Mouse (Mus musculus): ENCODE results near the gene Pts. TPM values are rescaled to one million over a fixed set of nuclear protein-coding genes. Genes with fewer than 3 reads are reported as not detected.

The Pts gene
- polyA plus RNA-seq, 1 experiment from 2014 or later, result 91.8 TPM

DNA sequence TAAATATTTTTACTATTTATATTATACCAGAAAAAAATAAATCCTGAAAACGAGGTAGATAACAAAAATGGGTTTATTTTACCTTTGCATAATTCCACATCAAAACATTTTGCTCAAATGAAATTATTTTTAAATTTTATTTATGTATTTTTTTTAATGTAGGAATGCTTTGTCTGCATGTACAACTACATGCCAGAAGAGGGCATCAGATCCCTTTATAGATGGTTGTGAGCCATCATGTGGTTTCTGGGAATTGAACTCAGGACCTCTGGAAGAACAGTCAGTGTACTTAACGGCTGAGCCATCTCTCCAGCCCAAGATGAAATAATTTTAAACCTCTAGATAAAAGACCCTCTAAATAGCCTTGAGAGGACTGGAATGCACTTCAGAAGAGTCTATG, 7.0 kb downstream of the Pts start:
- no peak overlapping the region for H3K4me3 ChIP-seq (replicated peaks; ENCODE audit: low read length)
- H3K9me3 ChIP-seq (replicated peaks; ENCODE audit: control insufficient read depth, low read length), result no peaks in the 10 kb centered on the region
- H3K27me3 ChIP-seq (ENCODE audit: control insufficient read depth, insufficient read depth, low read length), result no peaks in the 10 kb centered on the region
- ATAC-seq (ENCODE audit: insufficient read depth, low FRiP score), result no peak
- H3K4me1 ChIP-seq (ENCODE audit: control insufficient read depth, insufficient read depth, low read length), result no peaks in the 10 kb centered on the region
- H3K36me3 ChIP-seq (ENCODE audit: control insufficient read depth, insufficient read depth, low read length), result no peaks in the 10 kb centered on the region
- H3K9ac ChIP-seq (ENCODE audit: low read length), result no peak overlapping the region
- WGBS, result 50% methylated on average over 2 of the region's 2 CpGs
- no peak overlapping the region for H3K27ac ChIP-seq (ENCODE audit: low read length)
- H3K4me2 ChIP-seq (ENCODE audit: low read depth, low read length), result no peak overlapping the region

- Histone ChIP-seq H3K27me3 (ENCODE audit: control insufficient read depth, insufficient read depth, low read length) (no peaks in the 10 kb centered on the region), H3K4me1 (ENCODE audit: control insufficient read depth, insufficient read depth, low read length) (no peaks in the 10 kb centered on the region), H3K9ac (ENCODE audit: low read length) (no peak overlapping the region), H3K36me3 (ENCODE audit: control insufficient read depth, insufficient read depth, low read length) (no peaks in the 10 kb centered on the region), H3K27ac (ENCODE audit: low read length) (no peak overlapping the region), H3K4me2 (ENCODE audit: low read depth, low read length) (no peak overlapping the region), H3K9me3 (replicated peaks; ENCODE audit: control insufficient read depth, low read length) (no peaks in the 10 kb centered on the region), H3K4me3 (replicated peaks; ENCODE audit: low read length) (no peak overlapping the region)
- ATAC-seq (ENCODE audit: insufficient read depth, low FRiP score), result no peak
- WGBS, result 82% methylated on average over 6 of the region's 6 CpGs
Measured at GRCm38 (mm10) chr9:50520748-50521147, 7.8 kb downstream of the Pts start.

DNA sequence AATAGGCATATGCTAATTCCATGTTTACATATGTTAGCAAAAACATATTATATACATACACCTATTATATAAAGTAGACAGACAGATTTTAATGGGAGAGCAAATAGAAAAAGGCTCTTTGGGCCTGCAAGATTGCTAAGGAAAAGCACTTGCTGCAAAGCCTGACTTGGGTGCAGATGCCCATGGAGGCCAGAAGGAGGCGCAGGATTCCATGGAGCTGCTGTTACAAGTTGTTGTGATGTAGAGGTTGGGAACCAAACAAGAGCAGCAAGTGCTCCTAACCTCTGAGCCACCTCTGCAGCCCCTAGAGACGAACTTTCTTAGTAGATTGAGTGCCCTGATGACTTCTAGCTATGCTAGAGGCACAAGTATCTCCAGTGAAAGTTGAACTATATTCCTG, 9.7 kb downstream of the Pts start:
- ATAC-seq (ENCODE audit: insufficient read depth, low FRiP score), result no peak
- no peaks in the 10 kb centered on the region for H3K9me3 ChIP-seq (replicated peaks; ENCODE audit: control insufficient read depth, low read length)
- H3K4me2 ChIP-seq (ENCODE audit: low read depth, low read length), result no peak overlapping the region
- WGBS, result 31% methylated on average over 2 of the region's 2 CpGs
- H3K4me1 ChIP-seq (ENCODE audit: control insufficient read depth, insufficient read depth, low read length), result no peaks in the 10 kb centered on the region
- H3K9ac ChIP-seq (ENCODE audit: low read length), result no peak overlapping the region
- H3K36me3 ChIP-seq (ENCODE audit: control insufficient read depth, insufficient read depth, low read length), result no peaks in the 10 kb centered on the region
- no peak overlapping the region for H3K4me3 ChIP-seq (replicated peaks; ENCODE audit: low read length)
- H3K27me3 ChIP-seq (ENCODE audit: control insufficient read depth, insufficient read depth, low read length), result no peaks in the 10 kb centered on the region
- no peak overlapping the region for H3K27ac ChIP-seq (ENCODE audit: low read length)

DNA sequence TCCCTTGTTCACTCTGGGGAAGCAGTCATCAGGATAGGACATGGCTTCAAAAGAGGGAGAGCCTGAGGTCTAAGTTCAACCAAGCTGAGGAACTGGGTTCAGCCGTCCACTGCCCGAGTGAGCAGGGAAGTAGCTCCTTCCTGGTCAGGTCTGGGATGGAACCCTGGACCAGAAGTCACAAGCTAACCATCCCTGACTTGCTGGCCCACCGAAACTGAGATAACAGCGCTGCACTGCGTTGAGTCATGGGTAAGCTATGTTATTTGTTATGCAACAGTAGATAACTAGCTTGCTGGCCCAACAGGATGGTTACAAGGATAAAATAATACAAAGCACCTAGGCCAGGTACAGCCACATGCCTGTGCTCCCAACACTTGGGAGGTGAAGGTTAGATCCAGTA, 13.1 kb downstream of the Pts start:
- Histone ChIP-seq H3K4me1 (ENCODE audit: control insufficient read depth, insufficient read depth, low read length) (no peaks in the 10 kb centered on the region), H3K27ac (ENCODE audit: low read length) (no peak overlapping the region), H3K9ac (ENCODE audit: low read length) (no peak overlapping the region), H3K36me3 (ENCODE audit: control insufficient read depth, insufficient read depth, low read length) (no peaks in the 10 kb centered on the region), H3K4me2 (ENCODE audit: low read depth, low read length) (no peak overlapping the region), H3K27me3 (ENCODE audit: control insufficient read depth, insufficient read depth, low read length) (no peaks in the 10 kb centered on the region), H3K4me3 (replicated peaks; ENCODE audit: low read length) (no peak overlapping the region), H3K9me3 (replicated peaks; ENCODE audit: control insufficient read depth, low read length) (no peaks in the 10 kb centered on the region)
- WGBS, result 75% methylated on average over 5 of the region's 5 CpGs
- no peak for ATAC-seq (ENCODE audit: insufficient read depth, low FRiP score)

DNA sequence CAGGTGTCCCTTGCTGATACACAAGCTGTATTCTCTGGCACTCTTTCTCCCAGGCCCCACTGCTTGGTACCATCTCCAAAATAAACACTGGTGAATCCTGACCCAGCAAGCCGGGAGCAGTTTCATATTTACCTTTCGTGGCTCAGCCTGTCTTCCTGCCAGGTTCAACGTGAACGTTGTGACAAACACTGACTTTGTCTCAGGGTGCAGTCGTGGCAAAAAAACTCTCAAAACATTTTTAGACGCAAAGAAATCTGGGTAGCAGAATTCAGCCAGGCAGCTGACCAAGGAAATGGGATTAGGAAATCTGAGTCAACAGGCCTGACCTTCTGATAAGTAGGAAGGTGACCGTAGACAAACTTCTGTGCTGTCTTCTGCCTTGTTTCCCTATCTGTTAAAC, 21.0 kb downstream of the Pts start:
- no peak overlapping the region for H3K9ac ChIP-seq (ENCODE audit: low read length)
- no peaks in the 10 kb centered on the region for H3K9me3 ChIP-seq (replicated peaks; ENCODE audit: control insufficient read depth, low read length)
- H3K27me3 ChIP-seq (ENCODE audit: control insufficient read depth, insufficient read depth, low read length), result no peaks in the 10 kb centered on the region
- no peak overlapping the region for H3K4me2 ChIP-seq (ENCODE audit: low read depth, low read length)
- no peak overlapping the region for H3K4me3 ChIP-seq (replicated peaks; ENCODE audit: low read length)
- no peaks in the 10 kb centered on the region for H3K36me3 ChIP-seq (ENCODE audit: control insufficient read depth, insufficient read depth, low read length)
- ATAC-seq (ENCODE audit: insufficient read depth, low FRiP score), result no peak
- WGBS, result 38% methylated on average over 7 of the region's 7 CpGs
- no peak overlapping the region for H3K27ac ChIP-seq (ENCODE audit: low read length)
- H3K4me1 ChIP-seq (ENCODE audit: control insufficient read depth, insufficient read depth, low read length), result peaks cover 2% of the 10 kb centered on the region; the same call in 1 of the 2 replicates

DNA sequence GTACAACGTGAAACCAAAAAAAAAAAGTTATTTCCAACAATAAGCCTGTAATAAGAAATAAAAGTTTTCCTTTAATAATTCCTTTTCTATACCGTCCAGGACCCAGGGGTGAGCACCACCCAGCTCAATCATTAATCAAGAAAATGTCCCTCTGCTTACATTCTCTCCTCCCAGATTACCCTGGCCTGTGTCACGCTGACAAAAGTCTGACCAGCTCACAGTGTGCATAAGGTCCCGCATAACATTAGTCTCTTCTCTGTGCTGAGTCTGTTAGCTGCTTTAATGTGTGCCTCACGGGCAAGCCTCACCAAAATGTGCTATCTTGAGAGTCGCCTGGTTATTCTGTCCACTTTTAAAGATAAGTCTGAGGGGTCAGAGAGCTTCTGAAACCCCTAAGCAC, 23.1 kb downstream of the Pts start:
- H3K27ac ChIP-seq (ENCODE audit: low read length), result no peak overlapping the region

GRCm38 (mm10) chr9:50502949-50503348, 25.6 kb downstream of the Pts start:
- Histone ChIP-seq H3K9ac (ENCODE audit: low read length) (no peak overlapping the region), H3K4me2 (ENCODE audit: low read depth, low read length) (no peak overlapping the region), H3K27me3 (ENCODE audit: control insufficient read depth, insufficient read depth, low read length) (no peaks in the 10 kb centered on the region), H3K9me3 (replicated peaks; ENCODE audit: control insufficient read depth, low read length) (no peaks in the 10 kb centered on the region), H3K4me3 (replicated peaks; ENCODE audit: low read length) (no peak overlapping the region), H3K4me1 (ENCODE audit: control insufficient read depth, insufficient read depth, low read length) (peaks cover 6% of the 10 kb centered on the region; the same call in 1 of the 2 replicates), H3K36me3 (ENCODE audit: control insufficient read depth, insufficient read depth, low read length) (no peaks in the 10 kb centered on the region), H3K27ac (ENCODE audit: low read length) (no peak overlapping the region)
- 84% methylated on average over 3 of the region's 3 CpGs for WGBS
- no peak for ATAC-seq (ENCODE audit: insufficient read depth, low FRiP score)

More for the DNA sequence above, 23.1 kb downstream of the Pts start:
- Histone ChIP-seq H3K9ac (ENCODE audit: low read length) (peak overlapping the region; percentile 4; the same call in 1 of the 2 replicates), H3K4me3 (replicated peaks; ENCODE audit: low read length) (no peak overlapping the region), H3K36me3 (ENCODE audit: control insufficient read depth, insufficient read depth, low read length) (no peaks in the 10 kb centered on the region), H3K27me3 (ENCODE audit: control insufficient read depth, insufficient read depth, low read length) (no peaks in the 10 kb centered on the region), H3K4me2 (ENCODE audit: low read depth, low read length) (no peak overlapping the region), H3K9me3 (replicated peaks; ENCODE audit: control insufficient read depth, low read length) (no peaks in the 10 kb centered on the region), H3K4me1 (ENCODE audit: control insufficient read depth, insufficient read depth, low read length) (peaks cover 6% of the 10 kb centered on the region; the same call in 1 of the 2 replicates)
- no peak for ATAC-seq (ENCODE audit: insufficient read depth, low FRiP score)
- WGBS, result 26% methylated on average over 6 of the region's 6 CpGs

- ATAC-seq (ENCODE audit: insufficient read depth, low FRiP score), result peak; percentile 78; the same call in 1 of the 2 replicates
- 20% methylated on average over 14 of the region's 14 CpGs for WGBS
- Histone ChIP-seq H3K4me2 (ENCODE audit: low read depth, low read length) (peak overlapping the region; percentile 58), H3K27me3 (ENCODE audit: control insufficient read depth, insufficient read depth, low read length) (no peaks in the 10 kb centered on the region), H3K9me3 (replicated peaks; ENCODE audit: control insufficient read depth, low read length) (no peaks in the 10 kb centered on the region), H3K4me3 (replicated peaks; ENCODE audit: low read length) (peak overlapping the region; percentile 42), H3K4me1 (ENCODE audit: control insufficient read depth, insufficient read depth, low read length) (peaks cover 15% of the 10 kb centered on the region; the same call in 1 of the 2 replicates), H3K36me3 (ENCODE audit: control insufficient read depth, insufficient read depth, low read length) (no peaks in the 10 kb centered on the region), H3K9ac (ENCODE audit: low read length) (peak overlapping the region; percentile 67), H3K27ac (ENCODE audit: low read length) (no peak overlapping the region)
Measured at GRCm38 (mm10) chr9:50500974-50501501, 27.5 kb downstream of the Pts start.

DNA sequence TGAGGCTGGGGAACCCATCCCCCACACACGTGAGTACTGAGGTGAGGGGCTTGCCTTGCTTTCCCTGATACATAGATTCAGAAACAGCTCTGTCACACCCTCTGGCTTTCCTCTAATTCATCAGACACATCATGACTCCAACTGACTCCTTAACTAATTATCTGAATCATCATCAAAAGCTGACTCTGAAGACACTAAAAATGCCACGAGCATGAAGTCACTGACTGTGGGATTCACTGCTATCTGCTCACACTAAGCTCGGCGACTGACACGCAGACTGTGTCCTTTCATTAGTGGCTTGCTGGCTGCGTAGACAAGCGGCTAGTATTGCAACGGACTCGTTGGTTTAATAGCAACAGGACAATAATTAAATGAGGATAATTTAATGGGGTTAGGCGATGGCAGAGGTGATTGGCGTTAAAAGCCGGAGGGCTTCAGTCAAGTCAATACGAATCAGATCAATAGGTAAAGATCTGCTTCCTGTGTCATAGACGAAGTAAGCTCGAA, 28.0 kb downstream of the Pts start:
- ATAC-seq (ENCODE audit: insufficient read depth, low FRiP score), result no peak
- Histone ChIP-seq H3K27ac (ENCODE audit: low read length) (no peak overlapping the region), H3K36me3 (ENCODE audit: control insufficient read depth, insufficient read depth, low read length) (no peaks in the 10 kb centered on the region), H3K4me3 (replicated peaks; ENCODE audit: low read length) (peak overlapping the region; percentile 42), H3K27me3 (ENCODE audit: control insufficient read depth, insufficient read depth, low read length) (no peaks in the 10 kb centered on the region), H3K9me3 (replicated peaks; ENCODE audit: control insufficient read depth, low read length) (no peaks in the 10 kb centered on the region), H3K4me1 (ENCODE audit: control insufficient read depth, insufficient read depth, low read length) (peaks cover 16% of the 10 kb centered on the region; the same call in 1 of the 2 replicates), H3K4me2 (ENCODE audit: low read depth, low read length) (peak overlapping the region; percentile 58), H3K9ac (ENCODE audit: low read length) (peak overlapping the region; percentile 67)
- WGBS, result 61% methylated on average over 15 of the region's 15 CpGs
